ENCODE assay signal across 27 mouse cellular contexts in the genomic region with DNA sequence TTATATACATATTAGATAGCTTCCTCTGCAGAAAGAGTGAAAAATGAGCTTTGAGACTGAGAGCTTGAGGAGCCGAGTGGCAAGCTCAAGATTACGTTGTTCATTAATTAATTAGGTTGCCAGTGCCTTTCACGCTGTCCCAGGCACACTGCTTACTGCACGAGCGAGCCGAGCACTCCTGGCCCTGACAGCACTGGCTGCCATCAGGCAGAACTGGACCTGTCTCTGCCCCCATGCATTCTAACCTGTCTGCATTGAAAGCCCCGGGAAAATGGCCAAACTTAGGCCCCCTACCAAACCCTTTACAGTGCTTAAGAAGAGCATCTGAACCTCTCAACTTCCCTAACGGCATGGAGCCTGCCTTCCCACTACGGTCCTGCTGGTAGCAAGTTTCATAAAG. TPM values are rescaled to one million over a fixed set of nuclear protein-coding genes. Genes with fewer than 3 reads are reported as not detected.
DNase-seq lines count a peak whose midpoint lies in the region; ATAC-seq and TF ChIP-seq lines count a peak whose summit lies in the region.
"Had no signal": no experiment of that assay in that cellular context is flagged by ENCODE, and none has a peak within 500 bp of the region (broad histone marks: within the 10 kb centered on the region; RNA-seq: fewer than 3 reads in every experiment).

No protein-coding gene starts in this region.

- H3K4me3 ChIP-seq in forebrain, embryonic 12.5 days (replicated peaks) = no peak overlapping the region
- no peak overlapping the region for H3K4me3 ChIP-seq in forebrain, postnatal 0 days (ENCODE audit: low read depth, low read length)
- no peak overlapping the region for H3K4me3 ChIP-seq in hindbrain, embryonic 16.5 days (ENCODE audit: low read length)
- H3K4me3 ChIP-seq in hindbrain, embryonic 10.5 days = no peak overlapping the region
- H3K4me3 ChIP-seq in midbrain, postnatal 0 days (ENCODE audit: low read depth, low read length) = no peak overlapping the region
- no peak overlapping the region for H3K4me3 ChIP-seq in midbrain, embryonic 10.5 days
- H3K4me3 ChIP-seq: embryonic facial prominence, embryonic 13.5 days; heart, embryonic 15.5 days; hindbrain, embryonic 15.5 days; intestine, embryonic 15.5 days; stomach, embryonic 15.5 days had no signal

- H3K27me3 ChIP-seq in forebrain, embryonic 12.5 days = no peaks in the 10 kb centered on the region
- no peaks in the 10 kb centered on the region for H3K27me3 ChIP-seq in forebrain, postnatal 0 days (ENCODE audit: insufficient read depth, low read length)
- H3K27me3 ChIP-seq in hindbrain, embryonic 16.5 days (replicated peaks; ENCODE audit: control insufficient read depth, insufficient read depth, low read length) = no peaks in the 10 kb centered on the region; the same call in 1 of the 2 replicates
- peaks cover 7% of the 10 kb centered on the region for H3K27me3 ChIP-seq in hindbrain, embryonic 10.5 days (ENCODE audit: insufficient read depth, poor library complexity, severe bottlenecking)
- H3K27me3 ChIP-seq in midbrain, postnatal 0 days (ENCODE audit: insufficient read depth, low read length) = no peaks in the 10 kb centered on the region
- peaks cover 7% of the 10 kb centered on the region; the same call in 1 of the 2 replicates for H3K27me3 ChIP-seq in midbrain, embryonic 10.5 days (ENCODE audit: low read depth, poor library complexity, severe bottlenecking)
- H3K27me3 ChIP-seq: embryonic facial prominence, embryonic 13.5 days; heart, embryonic 15.5 days; hindbrain, embryonic 15.5 days; intestine, embryonic 15.5 days; stomach, embryonic 15.5 days had no signal

- H3K9ac ChIP-seq in forebrain, embryonic 12.5 days = no peak overlapping the region
- no peak overlapping the region for H3K9ac ChIP-seq in forebrain, postnatal 0 days
- no peak overlapping the region for H3K9ac ChIP-seq in hindbrain, embryonic 16.5 days (ENCODE audit: low read depth, low read length)
- no peak overlapping the region for H3K9ac ChIP-seq in midbrain, postnatal 0 days (replicated peaks; ENCODE audit: low read length, poor library complexity, severe bottlenecking)
- H3K9ac ChIP-seq: embryonic facial prominence, embryonic 13.5 days; heart, embryonic 15.5 days; hindbrain, embryonic 15.5 days; intestine, embryonic 15.5 days; liver, embryonic 14.5 days; stomach, embryonic 15.5 days had no signal

- no peaks in the 10 kb centered on the region for H3K36me3 ChIP-seq in forebrain, embryonic 12.5 days (replicated peaks)
- no peaks in the 10 kb centered on the region for H3K36me3 ChIP-seq in forebrain, postnatal 0 days (ENCODE audit: insufficient read depth)
- H3K36me3 ChIP-seq in hindbrain, embryonic 16.5 days (ENCODE audit: control insufficient read depth, insufficient read depth, low read length) = no peaks in the 10 kb centered on the region
- no peaks in the 10 kb centered on the region for H3K36me3 ChIP-seq in hindbrain, embryonic 10.5 days
- no peaks in the 10 kb centered on the region for H3K36me3 ChIP-seq in midbrain, postnatal 0 days (ENCODE audit: insufficient read depth, low read length)
- no peaks in the 10 kb centered on the region for H3K36me3 ChIP-seq in midbrain, embryonic 10.5 days
- H3K36me3 ChIP-seq: embryonic facial prominence, embryonic 13.5 days; G1E; heart, embryonic 15.5 days; hindbrain, embryonic 15.5 days; intestine, embryonic 15.5 days; stomach, embryonic 15.5 days had no signal

- no peak for DNase-seq in forebrain, postnatal 0 days
- DNase-seq in hindbrain, embryonic 10.5 days (ENCODE audit: low spot score) = no peak
- peak; percentile 30 for DNase-seq in midbrain, postnatal 0 days (ENCODE audit: low spot score)
- no peak for DNase-seq in midbrain, embryonic 10.5 days (ENCODE audit: low spot score)
- no peak for DNase-seq in gastrocnemius, postnatal 4 days (ENCODE audit: low spot score in 2 of 2)
- no peak for DNase-seq in kidney, postnatal 14 days
- DNase-seq: adrenal gland, postnatal 14 days; cerebellum, adult 18-20 months; gastrocnemius, postnatal 14 days; kidney, adult 2 months; layer of hippocampus, postnatal 36 days; liver; lung, adult 2 months; lung, postnatal 10 days; right cerebral cortex, postnatal 25 days; thymus, postnatal 14 days had no signal

- WGBS in forebrain, embryonic 12.5 days = 23% methylated on average over 9 of the region's 9 CpGs
- 14% methylated on average over 9 of the region's 9 CpGs for WGBS in forebrain, postnatal 0 days
- WGBS in hindbrain, embryonic 16.5 days = 18% methylated on average over 9 of the region's 9 CpGs
- 61% methylated on average over 9 of the region's 9 CpGs for WGBS in hindbrain, embryonic 10.5 days
- WGBS in midbrain, postnatal 0 days = 51% methylated on average over 9 of the region's 9 CpGs
- 68% methylated on average over 9 of the region's 9 CpGs for WGBS in midbrain, embryonic 10.5 days

- ATAC-seq in forebrain, embryonic 12.5 days (ENCODE audit: low FRiP score) = peak; percentile 64; the same call in 1 of the 2 replicates
- no peak for ATAC-seq in forebrain, postnatal 0 days
- ATAC-seq in hindbrain, embryonic 16.5 days = no peak
- no peak for ATAC-seq in midbrain, postnatal 0 days (ENCODE audit: low FRiP score)
- ATAC-seq: intestine, embryonic 15.5 days; Patski had no signal

- no peaks in the 10 kb centered on the region for H3K9me3 ChIP-seq in forebrain, embryonic 12.5 days
- H3K9me3 ChIP-seq in forebrain, postnatal 0 days (ENCODE audit: low read length) = no peaks in the 10 kb centered on the region
- H3K9me3 ChIP-seq in hindbrain, embryonic 16.5 days (ENCODE audit: control insufficient read depth, low read length) = no peaks in the 10 kb centered on the region
- H3K9me3 ChIP-seq in hindbrain, embryonic 10.5 days = no peaks in the 10 kb centered on the region
- H3K9me3 ChIP-seq in midbrain, postnatal 0 days (ENCODE audit: low read length) = no peaks in the 10 kb centered on the region
- no peaks in the 10 kb centered on the region for H3K9me3 ChIP-seq in midbrain, embryonic 10.5 days (replicated peaks)
- H3K9me3 ChIP-seq: embryonic facial prominence, embryonic 13.5 days; G1E; heart, embryonic 15.5 days; hindbrain, embryonic 15.5 days; intestine, embryonic 15.5 days; stomach, embryonic 15.5 days had no signal

- H3K27ac ChIP-seq in forebrain, embryonic 12.5 days = 0 out of 2 replicates have a peak overlapping the region, but pooled peaks have one; percentile 36
- no peak overlapping the region for H3K27ac ChIP-seq in forebrain, postnatal 0 days (ENCODE audit: low read depth, low read length)
- H3K27ac ChIP-seq in hindbrain, embryonic 16.5 days (ENCODE audit: low read depth, low read length) = no peak overlapping the region
- no peak overlapping the region for H3K27ac ChIP-seq in hindbrain, embryonic 10.5 days
- H3K27ac ChIP-seq in midbrain, postnatal 0 days (ENCODE audit: low read depth, low read length) = no peak overlapping the region
- no peak overlapping the region for H3K27ac ChIP-seq in midbrain, embryonic 10.5 days (replicated peaks)
- H3K27ac ChIP-seq: embryonic facial prominence, embryonic 13.5 days; heart, embryonic 15.5 days; hindbrain, embryonic 15.5 days; intestine, embryonic 15.5 days; liver, embryonic 14.5 days; macrophage; stomach, embryonic 15.5 days had no signal

- H3K4me1 ChIP-seq in forebrain, embryonic 12.5 days = peaks cover 6% of the 10 kb centered on the region; the same call in 1 of the 2 replicates
- no peaks in the 10 kb centered on the region for H3K4me1 ChIP-seq in forebrain, postnatal 0 days (ENCODE audit: insufficient read depth)
- H3K4me1 ChIP-seq in hindbrain, embryonic 16.5 days (ENCODE audit: control insufficient read depth, insufficient read depth, low read depth, low read length) = peaks cover 4% of the 10 kb centered on the region
- peaks cover 13% of the 10 kb centered on the region; the same call in 1 of the 2 replicates for H3K4me1 ChIP-seq in hindbrain, embryonic 10.5 days (replicated peaks)
- H3K4me1 ChIP-seq in midbrain, postnatal 0 days (ENCODE audit: insufficient read depth, low read length) = no peaks in the 10 kb centered on the region
- H3K4me1 ChIP-seq in midbrain, embryonic 10.5 days = peaks cover 9% of the 10 kb centered on the region
- H3K4me1 ChIP-seq: embryonic facial prominence, embryonic 13.5 days; heart, embryonic 15.5 days; intestine, embryonic 15.5 days had no signal

- no peak for TF ChIP-seq CTCF in forebrain, postnatal 0 days (IDR thresholded peaks at IDR 0.05; ENCODE audit: low read depth)
- TF ChIP-seq CTCF in midbrain, postnatal 0 days (IDR thresholded peaks at IDR 0.05) = no peak

- H3K4me2 ChIP-seq in forebrain, embryonic 12.5 days = no peak overlapping the region; the same call in 1 of the 2 replicates
- H3K4me2 ChIP-seq in forebrain, postnatal 0 days (ENCODE audit: low read depth) = no peak overlapping the region
- 0 out of 2 replicates have a peak overlapping the region, but pooled peaks have one; percentile 17 for H3K4me2 ChIP-seq in hindbrain, embryonic 16.5 days (ENCODE audit: low read length)
- no peak overlapping the region for H3K4me2 ChIP-seq in midbrain, postnatal 0 days (ENCODE audit: low read depth, low read length, poor library complexity, severe bottlenecking)
- H3K4me2 ChIP-seq: embryonic facial prominence, embryonic 13.5 days; heart, embryonic 15.5 days; hindbrain, embryonic 15.5 days; intestine, embryonic 15.5 days; stomach, embryonic 15.5 days had no signal

RNA-seq across cellular contexts. Expression of a gene that starts 16.8 kb away (rescaled TPM):
- polyA plus RNA-seq in forebrain, embryonic 12.5 days (2016; fragmentation: Nextera tagmentation; extraction: Ambion mirVana) = 15.5 and 17.6 TPM in 2 replicates
- total RNA-seq in forebrain, postnatal 0 days (2014; rRNA removed) = 20.1 and 24.4 TPM in 2 replicates
- polyA plus RNA-seq in forebrain, postnatal 0 days (2015; fragmentation: Nextera tagmentation; extraction: Ambion mirVana) = 15.9 and 21.4 TPM in 2 replicates
- polyA plus RNA-seq in hindbrain, embryonic 16.5 days (2015; fragmentation: Nextera tagmentation; extraction: Ambion mirVana) = 24.6 and 25.5 TPM in 2 replicates
- 12.9 and 13.7 TPM in 2 replicates for polyA plus RNA-seq in hindbrain, embryonic 10.5 days (2016; fragmentation: Nextera tagmentation; extraction: Ambion mirVana)
- total RNA-seq in midbrain, postnatal 0 days (2014; rRNA removed) = 21.3 and 30.3 TPM in 2 replicates
- polyA plus RNA-seq in midbrain, postnatal 0 days (2015; fragmentation: Nextera tagmentation; extraction: Ambion mirVana) = 22.7 and 22.9 TPM in 2 replicates
- polyA plus RNA-seq in midbrain, embryonic 10.5 days (2016; fragmentation: Nextera tagmentation; extraction: Ambion mirVana) = 13.4 and 15.9 TPM in 2 replicates
- total RNA-seq in gastrocnemius, postnatal 4 days (2021) = 1 to 10 TPM; 5.1 to 6.2 TPM
